Mouse (Mus musculus) brain, adult 2 months (tissue): Measurements from ENCODE around the gene Ttc28.

Experiments used
- DNase-seq: peaks from one replicate; pipeline ENCODE4 v3.0.0; 2011; ENCODE audit warnings: low read depth, low spot score

Ttc28 gene

GRCm38 (mm10) chr5:111200915-111201610, 321.5 kb downstream of the Ttc28 start:
- peak; percentile 95 for DNase-seq

GRCm38 (mm10) chr5:111204221-111204620, 324.6 kb downstream of the Ttc28 start:
- DNase-seq = peak; percentile 55

GRCm38 (mm10) chr5:111204976-111205586, 325.5 kb downstream of the Ttc28 start:
- DNase-seq = peak; percentile 84

GRCm38 (mm10) chr5:111205817-111206216, 326.2 kb downstream of the Ttc28 start:
- DNase-seq = no peak

- peak; percentile 60 for DNase-seq
Measured at GRCm38 (mm10) chr5:111207924-111208659, 328.5 kb downstream of the Ttc28 start.

- peak; percentile 82 for DNase-seq
Measured at GRCm38 (mm10) chr5:111208660-111208969, 329.0 kb downstream of the Ttc28 start.

GRCm38 (mm10) chr5:111213935-111214450, 334.4 kb downstream of the Ttc28 start:
- no peak for DNase-seq

GRCm38 (mm10) chr5:111214890-111215289, 335.3 kb downstream of the Ttc28 start:
- peak; percentile 83 for DNase-seq

- DNase-seq = no peak
Measured at GRCm38 (mm10) chr5:111215722-111216121, 336.1 kb downstream of the Ttc28 start.

- peak; percentile 63 for DNase-seq
Measured at GRCm38 (mm10) chr5:111216166-111216565, 336.6 kb downstream of the Ttc28 start.

GRCm38 (mm10) chr5:111217447-111218110, 338.0 kb downstream of the Ttc28 start:
- peak; percentile 23 for DNase-seq

GRCm38 (mm10) chr5:111218111-111218891, 338.7 kb downstream of the Ttc28 start:
- no peak for DNase-seq

- no peak for DNase-seq
Measured at GRCm38 (mm10) chr5:111218998-111219397, 339.4 kb downstream of the Ttc28 start.

- DNase-seq = peak; percentile 61
Measured at GRCm38 (mm10) chr5:111220679-111221380, 341.2 kb downstream of the Ttc28 start.

GRCm38 (mm10) chr5:111222820-111223219, 343.2 kb downstream of the Ttc28 start:
- DNase-seq = no peak

- DNase-seq = no peak
Measured at GRCm38 (mm10) chr5:111225306-111225705, 345.7 kb downstream of the Ttc28 start.

GRCm38 (mm10) chr5:111226486-111226885, 346.9 kb downstream of the Ttc28 start:
- DNase-seq = peak; percentile 75

- no peak for DNase-seq
Measured at GRCm38 (mm10) chr5:111227850-111228249, 348.2 kb downstream of the Ttc28 start.

GRCm38 (mm10) chr5:111228302-111229040, 348.9 kb downstream of the Ttc28 start:
- DNase-seq = peak; percentile 74

GRCm38 (mm10) chr5:111229041-111229394, 349.4 kb downstream of the Ttc28 start:
- DNase-seq = no peak
